Mouse (Mus musculus) gastrocnemius, adult 2 months (tissue): ENCODE results near the gene Nav3. TPM values are rescaled to one million over a fixed set of nuclear protein-coding genes. Genes with fewer than 3 reads are reported as not detected.

Experiments used
- DNase-seq: peaks from one replicate; pipeline ENCODE4 v3.0.0; 2022
- H3K27ac ChIP-seq: fragments of 200-600 bp; 2 replicates; pipeline ENCODE4 v1.8.1; 2022; ENCODE audit warnings: mild to moderate bottlenecking
- H3K4me3 ChIP-seq: fragments of 200-600 bp; 2 replicates; pipeline ENCODE4 v1.8.1; 2022; ENCODE audit warnings: mild to moderate bottlenecking, moderate library complexity
- CTCF ChIP-seq: fragments of 200-600 bp; IDR thresholded peaks from 2 replicates; pipeline ENCODE4 v1.8.1; 2022; ENCODE audit warnings: antibody characterized with exemption, mild to moderate bottlenecking, moderate library complexity
- intact Hi-C: fragments of 180-260 bp; cut with DNase I; formaldehyde crosslinking; loops from one replicate; pipeline ENCODE4 v1.15.1; 2025
- total RNA-seq, 2 experiments: library from RNA; stranded (reverse); gene quantifications; 2 replicates each; pipeline ENCODE4 v1.2.3; 2021

The Nav3 gene
- total RNA-seq, 2 experiments from 2014 or later: 1.5 to 2.1 TPM

- no peak for TF ChIP-seq CTCF
- Histone ChIP-seq H3K4me3 (no peak overlapping the region), H3K27ac (no peak overlapping the region)
- intact Hi-C loops: no loop called here
- no peak for DNase-seq
Observed at GRCm38 (mm10) chr10:110206411-110206810, 249.6 kb downstream of the Nav3 start.

DNA sequence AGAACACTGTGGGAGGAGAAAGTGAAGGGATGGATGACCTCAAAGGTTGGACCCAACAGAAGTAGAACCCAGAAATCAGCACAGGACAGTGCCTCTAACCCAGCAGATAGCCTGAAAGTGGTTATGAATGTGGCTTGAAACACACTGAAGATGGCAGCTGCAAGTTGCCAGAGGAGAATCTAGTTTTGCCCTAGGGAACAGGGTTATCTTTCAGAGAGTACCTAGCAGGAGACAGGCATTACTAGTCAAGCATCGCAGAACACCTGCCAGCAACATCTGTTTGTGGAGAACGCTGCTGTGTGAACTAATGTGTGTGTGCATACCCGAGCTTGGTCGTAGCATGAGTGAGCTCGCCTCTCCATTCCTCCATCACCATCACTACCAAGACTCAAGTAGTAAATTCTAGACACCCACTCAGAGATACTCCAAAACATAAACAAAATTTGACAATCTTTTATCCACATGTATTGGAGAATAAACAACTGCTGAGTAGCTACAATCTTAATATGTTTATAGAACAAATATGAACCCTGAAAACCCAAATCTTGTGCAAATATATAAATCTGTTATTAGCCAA is 251.8 kb downstream of the Nav3 start:
- Histone ChIP-seq H3K27ac (no peak overlapping the region), H3K4me3 (no peak overlapping the region)
- TF ChIP-seq CTCF: no peak
- no peak for DNase-seq
- intact Hi-C loops: no loop called here

DNA sequence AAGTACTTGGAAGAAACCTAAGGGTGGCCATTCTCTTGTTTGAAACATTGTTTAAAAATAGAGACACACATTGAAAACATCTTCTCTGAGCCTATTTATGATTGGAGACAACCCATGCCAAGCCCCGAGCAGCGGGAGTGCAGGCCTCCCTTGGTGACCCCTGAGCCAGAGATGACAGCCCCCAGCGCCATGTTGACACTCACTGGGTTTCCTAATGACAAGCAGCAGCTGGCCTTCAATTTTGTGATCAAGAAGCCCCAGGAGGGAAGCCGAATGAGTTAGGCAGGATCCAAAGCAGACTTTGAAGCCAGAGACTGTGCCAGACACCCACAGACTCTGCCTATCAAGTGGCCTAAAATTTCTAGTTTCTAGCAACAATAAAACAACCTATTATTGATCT is 263.1 kb downstream of the Nav3 start:
- intact Hi-C loops: no loop called here
- no peak for TF ChIP-seq CTCF
- Histone ChIP-seq H3K4me3 (no peak overlapping the region), H3K27ac (no peak overlapping the region)
- no peak for DNase-seq

GRCm38 (mm10) chr10:110192026-110192805 is 263.8 kb downstream of the Nav3 start:
- Histone ChIP-seq H3K4me3 (no peak overlapping the region), H3K27ac (no peak overlapping the region)
- no peak for TF ChIP-seq CTCF
- intact Hi-C loops: no loop called here
- peak; percentile 20 for DNase-seq

DNA sequence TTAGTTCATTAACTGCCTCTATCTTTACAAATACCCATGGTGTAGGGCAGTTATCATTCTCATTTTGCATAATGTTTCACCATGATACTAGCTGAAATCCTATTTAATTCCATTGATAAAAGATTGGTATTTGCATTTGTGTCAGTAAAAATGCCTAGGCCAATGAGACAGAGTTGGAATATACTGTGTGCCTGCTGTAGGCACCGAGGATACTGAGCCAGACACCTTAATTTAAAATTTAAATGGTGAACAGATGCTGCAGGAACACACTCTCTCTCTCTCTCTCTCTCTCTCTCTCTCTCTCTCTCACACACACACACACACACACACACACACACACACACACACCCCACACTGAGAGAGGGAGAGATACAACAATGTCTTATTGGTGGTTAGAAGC is 269.8 kb downstream of the Nav3 start:
- intact Hi-C loops: no loop called here
- DNase-seq: no peak
- H3K4me3 ChIP-seq: no peak overlapping the region
- no peak overlapping the region for H3K27ac ChIP-seq
- no peak for TF ChIP-seq CTCF

DNA sequence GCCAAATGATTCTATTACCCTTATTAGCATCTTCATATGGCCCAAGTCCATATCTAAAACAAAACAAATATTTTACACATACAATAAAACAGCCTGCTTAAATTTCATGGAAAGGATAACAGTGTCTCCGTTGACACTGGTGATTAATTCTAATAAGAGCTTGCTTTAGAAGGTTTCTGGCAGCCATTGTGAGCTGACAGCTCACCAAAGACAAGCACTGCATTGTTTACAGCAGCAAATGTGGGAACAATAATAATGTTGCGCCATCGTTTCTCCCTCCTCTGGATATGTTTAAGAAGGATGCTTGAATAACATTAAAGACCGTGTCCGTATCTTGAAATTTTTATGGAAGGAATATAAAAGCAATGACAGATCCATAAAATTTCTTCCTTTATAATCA is 280.1 kb downstream of the Nav3 start:
- intact Hi-C loops: no loop called here
- Histone ChIP-seq H3K27ac (no peak overlapping the region), H3K4me3 (no peak overlapping the region)
- no peak for DNase-seq
- no peak for TF ChIP-seq CTCF

- no peak for DNase-seq
- intact Hi-C loops: no loop called here
- TF ChIP-seq CTCF: no peak
- Histone ChIP-seq H3K4me3 (no peak overlapping the region), H3K27ac (no peak overlapping the region)
Observed at GRCm38 (mm10) chr10:110169416-110169815, 286.6 kb downstream of the Nav3 start.

GRCm38 (mm10) chr10:110168892-110169291 is 287.1 kb downstream of the Nav3 start:
- no peak overlapping the region for H3K4me3 ChIP-seq
- no peak for DNase-seq
- H3K27ac ChIP-seq: no peak overlapping the region
- intact Hi-C loops: no loop called here
- no peak for TF ChIP-seq CTCF

DNA sequence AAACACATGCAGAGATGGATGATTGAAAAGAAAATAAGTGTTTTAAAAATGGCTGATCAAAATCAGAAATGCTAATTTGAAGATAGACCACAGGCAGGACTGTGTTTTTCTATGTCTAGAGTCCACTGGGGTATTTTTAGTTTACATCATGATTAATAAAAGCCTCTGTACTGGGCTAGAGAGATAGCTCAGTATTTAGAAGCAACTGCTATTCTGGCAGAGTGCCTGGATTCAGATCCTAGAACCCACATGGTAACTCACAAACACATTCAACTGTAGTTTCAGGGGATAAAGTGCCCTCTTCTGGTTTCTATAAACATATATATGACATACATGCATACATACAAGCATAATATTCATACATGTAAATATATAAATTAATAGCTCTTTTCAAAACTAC is 293.4 kb downstream of the Nav3 start:
- no peak overlapping the region for H3K4me3 ChIP-seq
- no peak for DNase-seq
- intact Hi-C loops: no loop called here
- TF ChIP-seq CTCF: no peak
- H3K27ac ChIP-seq: no peak overlapping the region

DNA sequence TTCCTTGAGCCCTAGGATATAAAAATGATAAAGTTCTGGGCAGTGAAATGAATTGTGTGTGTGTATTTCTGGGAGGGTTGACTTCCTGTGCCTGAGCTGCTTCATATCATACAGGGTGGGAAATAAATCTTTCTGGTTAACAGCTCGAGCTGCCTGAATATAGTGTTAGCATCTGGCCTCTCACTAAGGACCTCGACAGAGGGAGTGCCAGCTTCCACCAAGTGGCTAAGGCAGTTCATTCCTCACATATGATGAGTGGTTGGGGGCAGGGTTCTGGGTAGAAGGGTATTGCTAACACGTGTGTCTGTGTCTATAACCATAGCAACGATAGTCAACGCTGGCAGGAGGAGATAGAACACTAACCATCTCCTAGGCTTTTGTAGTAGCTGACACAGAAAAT is 295.1 kb downstream of the Nav3 start:
- intact Hi-C loops: no loop called here
- Histone ChIP-seq H3K4me3 (no peak overlapping the region), H3K27ac (no peak overlapping the region)
- no peak for TF ChIP-seq CTCF
- DNase-seq: no peak

GRCm38 (mm10) chr10:110159548-110159947 is 296.5 kb downstream of the Nav3 start:
- Histone ChIP-seq H3K4me3 (no peak overlapping the region), H3K27ac (no peak overlapping the region)
- DNase-seq: no peak
- TF ChIP-seq CTCF: no peak
- intact Hi-C loops: no loop called here

- Histone ChIP-seq H3K27ac (no peak overlapping the region), H3K4me3 (no peak overlapping the region)
- no peak for TF ChIP-seq CTCF
- DNase-seq: no peak
- intact Hi-C loops: no loop called here
Observed at GRCm38 (mm10) chr10:110158122-110158521, 297.9 kb downstream of the Nav3 start.

- no peak for TF ChIP-seq CTCF
- Histone ChIP-seq H3K4me3 (no peak overlapping the region), H3K27ac (no peak overlapping the region)
- no peak for DNase-seq
- intact Hi-C loops: no loop called here
Observed at GRCm38 (mm10) chr10:110156412-110156811, 299.6 kb downstream of the Nav3 start.

- Histone ChIP-seq H3K4me3 (no peak overlapping the region), H3K27ac (no peak overlapping the region)
- TF ChIP-seq CTCF: no peak
- intact Hi-C loops: no loop called here
- no peak for DNase-seq
Observed at GRCm38 (mm10) chr10:110155494-110155893, 300.5 kb downstream of the Nav3 start.
